Mouse (Mus musculus): Measurements from ENCODE around the gene Tbc1d17. TPM values are rescaled to one million over a fixed set of nuclear protein-coding genes. Genes with fewer than 3 reads are reported as not detected.

The Tbc1d17 gene
- polyA plus RNA-seq, 1 experiment = 151 TPM

DNA sequence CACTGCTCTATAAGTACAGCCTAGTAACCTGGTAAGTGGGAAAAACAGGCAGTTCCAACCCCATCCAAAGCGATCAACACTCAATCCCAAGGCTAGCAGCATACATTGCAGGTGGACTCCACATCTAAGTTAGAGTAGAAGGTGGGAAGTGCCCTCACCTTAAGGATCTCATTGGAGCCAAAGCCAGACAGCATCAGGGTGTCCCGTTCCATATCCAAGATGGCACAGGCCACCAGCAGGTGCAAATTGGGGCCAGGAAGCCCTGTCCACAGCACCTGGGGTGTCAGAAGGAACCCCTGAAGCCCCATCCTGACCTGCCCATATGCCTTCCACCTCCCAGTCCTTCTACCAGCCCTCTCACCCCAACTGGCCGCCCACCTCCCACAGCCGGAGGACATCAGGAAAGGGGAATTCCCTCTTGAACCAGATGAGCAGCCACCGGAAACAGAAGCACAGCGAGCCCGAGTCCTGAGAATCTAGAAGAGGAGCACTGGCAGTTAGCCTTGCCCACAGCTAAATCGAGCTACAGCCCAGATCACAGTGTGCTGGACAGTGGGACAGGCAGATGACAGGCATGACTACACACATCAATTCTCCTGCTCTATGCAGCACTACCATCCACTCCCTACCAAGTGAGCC, 6.9 kb downstream of the Tbc1d17 start:
- Histone ChIP-seq H3K27me3 (ENCODE audit: control insufficient read depth, insufficient read depth, low read length) (peaks cover 2% of the 10 kb centered on the region; the same call in 1 of the 2 replicates), H3K27ac (ENCODE audit: control insufficient read depth, insufficient read depth, low read length) (no peak overlapping the region), H3K4me1 (replicated peaks; ENCODE audit: control insufficient read depth, insufficient read depth, low read length) (peaks cover 11% of the 10 kb centered on the region), H3K36me3 (ENCODE audit: control insufficient read depth, insufficient read depth, low read length) (peaks cover 32% of the 10 kb centered on the region), H3K4me3 (ENCODE audit: control insufficient read depth, insufficient read depth, low read length) (no peak overlapping the region)
- whole genome bisulfite sequencing = 93% methylated on average over 8 of the region's 8 CpGs
- DNase-seq = no peak
- no peak for TF ChIP-seq CTCF (IDR thresholded peaks at IDR 0.05; ENCODE audit: borderline replicate concordance, control insufficient read depth, extremely low read depth, insufficient read depth, low read length, poor library complexity)
- no peak for TF ChIP-seq POLR2A (IDR thresholded peaks at IDR 0.05; ENCODE audit: control insufficient read depth, extremely low read depth, insufficient read depth, low read length, poor library complexity)

DNA sequence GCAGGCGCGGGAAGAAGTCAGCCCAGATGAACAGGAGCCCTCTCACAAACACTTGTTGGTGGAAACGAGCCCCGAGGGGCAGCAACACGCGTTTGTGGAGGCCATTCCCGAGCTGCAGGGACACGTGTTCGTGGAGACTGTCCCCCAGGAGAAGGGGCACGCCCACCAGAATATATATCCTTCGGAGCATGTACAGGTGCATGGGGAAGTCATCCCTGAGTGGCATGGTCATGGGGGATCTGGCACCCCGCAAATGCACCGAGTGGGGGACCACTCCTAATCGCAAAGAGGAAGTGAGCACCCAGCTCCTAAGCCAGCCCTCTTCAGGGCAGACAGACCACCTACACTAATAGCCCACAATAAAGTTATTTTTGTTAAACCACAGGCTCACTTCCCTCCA, 8.5 kb downstream of the Tbc1d17 start:
- peaks cover 2% of the 10 kb centered on the region; the same call in 1 of the 2 replicates for H3K27me3 ChIP-seq (ENCODE audit: control insufficient read depth, insufficient read depth, low read length)
- no peak for DNase-seq
- TF ChIP-seq POLR2A (IDR thresholded peaks at IDR 0.05; ENCODE audit: control insufficient read depth, extremely low read depth, insufficient read depth, low read length, poor library complexity) (no peak), CTCF (IDR thresholded peaks at IDR 0.05; ENCODE audit: borderline replicate concordance, control insufficient read depth, extremely low read depth, insufficient read depth, low read length, poor library complexity) (no peak)
- 25% methylated on average over 14 of the region's 14 CpGs for WGBS
- peaks cover 11% of the 10 kb centered on the region for H3K4me1 ChIP-seq (replicated peaks; ENCODE audit: control insufficient read depth, insufficient read depth, low read length)
- H3K36me3 ChIP-seq (ENCODE audit: control insufficient read depth, insufficient read depth, low read length) = peaks cover 24% of the 10 kb centered on the region
- no peak overlapping the region for H3K4me3 ChIP-seq (ENCODE audit: control insufficient read depth, insufficient read depth, low read length)
- no peak overlapping the region for H3K27ac ChIP-seq (ENCODE audit: control insufficient read depth, insufficient read depth, low read length)

DNA sequence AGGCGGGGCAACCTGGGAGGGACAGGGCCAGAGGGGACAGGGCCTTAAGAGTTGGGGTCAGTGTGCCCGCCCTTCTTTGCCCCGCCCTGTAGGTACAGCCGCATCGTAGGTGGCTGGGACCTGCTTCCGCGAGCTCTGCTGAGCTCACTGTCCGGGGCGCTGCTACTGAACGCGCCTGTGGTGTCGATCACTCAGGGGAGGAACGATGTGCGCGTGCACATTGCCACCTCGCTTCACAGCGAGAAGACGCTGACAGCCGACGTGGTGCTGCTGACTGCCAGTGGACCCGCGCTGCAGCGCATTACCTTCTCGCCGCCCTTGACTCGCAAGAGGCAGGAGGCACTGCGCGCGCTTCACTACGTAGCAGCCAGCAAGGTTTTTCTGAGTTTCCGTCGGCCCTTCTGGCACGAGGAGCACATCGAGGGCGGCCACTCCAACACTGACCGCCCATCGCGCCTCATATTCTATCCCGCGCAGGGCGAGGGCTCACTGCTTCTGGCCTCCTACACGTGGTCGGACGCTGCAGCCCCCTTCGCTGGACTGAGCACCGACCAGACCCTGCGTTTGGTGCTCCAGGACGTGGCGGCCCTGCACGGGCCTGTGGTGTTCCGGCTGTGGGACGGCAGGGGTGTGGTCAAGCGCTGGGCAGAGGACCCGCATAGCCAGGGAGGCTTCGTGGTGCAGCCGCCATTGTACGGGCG, 9.2 kb downstream of the Tbc1d17 start:
- Histone ChIP-seq H3K4me3 (ENCODE audit: control insufficient read depth, insufficient read depth, low read length) (peak overlapping the region; percentile 0), H3K4me1 (replicated peaks; ENCODE audit: control insufficient read depth, insufficient read depth, low read length) (peaks cover 11% of the 10 kb centered on the region), H3K27me3 (ENCODE audit: control insufficient read depth, insufficient read depth, low read length) (peaks cover 2% of the 10 kb centered on the region; the same call in 1 of the 2 replicates), H3K27ac (ENCODE audit: control insufficient read depth, insufficient read depth, low read length) (no peak overlapping the region), H3K36me3 (ENCODE audit: control insufficient read depth, insufficient read depth, low read length) (peaks cover 23% of the 10 kb centered on the region)
- no peak for TF ChIP-seq CTCF (IDR thresholded peaks at IDR 0.05; ENCODE audit: borderline replicate concordance, control insufficient read depth, extremely low read depth, insufficient read depth, low read length, poor library complexity)
- TF ChIP-seq POLR2A (IDR thresholded peaks at IDR 0.05; ENCODE audit: control insufficient read depth, extremely low read depth, insufficient read depth, low read length, poor library complexity) = no peak
- peak; percentile 41 for DNase-seq
- 7% methylated on average over 58 of the region's 58 CpGs for WGBS

DNA sequence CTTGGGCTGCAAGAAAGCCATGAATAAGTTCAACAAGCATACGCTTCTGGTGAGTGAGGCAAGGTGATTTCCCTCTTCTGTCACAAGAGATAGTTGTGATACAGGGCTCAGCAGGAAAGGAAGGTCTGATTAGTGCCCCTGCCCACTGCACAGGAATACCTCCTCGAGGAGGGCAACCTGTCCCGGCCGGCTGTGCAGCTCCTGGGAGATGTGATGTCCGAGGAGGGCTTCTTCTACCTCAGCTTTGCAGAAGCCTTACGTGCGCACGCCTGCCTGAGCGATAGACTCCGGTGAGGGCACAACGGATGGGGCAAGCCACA, 9.7 kb downstream of the Tbc1d17 start:
- peaks cover 11% of the 10 kb centered on the region for H3K4me1 ChIP-seq (replicated peaks; ENCODE audit: control insufficient read depth, insufficient read depth, low read length)
- 19% methylated on average over 11 of the region's 11 CpGs for WGBS
- DNase-seq = no peak
- TF ChIP-seq CTCF (IDR thresholded peaks at IDR 0.05; ENCODE audit: borderline replicate concordance, control insufficient read depth, extremely low read depth, insufficient read depth, low read length, poor library complexity) (no peak), POLR2A (IDR thresholded peaks at IDR 0.05; ENCODE audit: control insufficient read depth, extremely low read depth, insufficient read depth, low read length, poor library complexity) (no peak)
- no peak overlapping the region for H3K27ac ChIP-seq (ENCODE audit: control insufficient read depth, insufficient read depth, low read length)
- H3K27me3 ChIP-seq (ENCODE audit: control insufficient read depth, insufficient read depth, low read length) = peaks cover 2% of the 10 kb centered on the region; the same call in 1 of the 2 replicates
- H3K4me3 ChIP-seq (ENCODE audit: control insufficient read depth, insufficient read depth, low read length) = peak overlapping the region; percentile 0; the same call in 1 of the 2 replicates
- H3K36me3 ChIP-seq (ENCODE audit: control insufficient read depth, insufficient read depth, low read length) = peaks cover 21% of the 10 kb centered on the region

DNA sequence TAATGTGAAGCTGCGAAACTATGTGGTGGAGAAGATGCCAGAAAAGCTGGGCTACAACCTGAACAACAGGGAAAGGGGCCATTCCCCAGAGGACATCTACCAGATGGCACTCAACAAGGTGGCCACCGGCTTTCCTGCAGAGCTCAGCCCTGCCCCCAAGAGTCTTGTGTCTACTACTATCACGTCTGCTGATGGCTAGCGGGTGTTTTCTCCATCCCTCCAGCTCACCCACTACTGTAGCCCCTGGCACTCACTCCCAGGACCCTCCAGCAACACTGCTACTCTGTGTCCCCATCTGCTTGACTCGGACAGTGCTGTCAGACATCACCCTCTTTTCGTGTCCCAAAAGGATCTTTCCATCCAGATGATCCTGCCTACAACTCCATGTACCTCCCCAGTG, 10.8 kb downstream of the Tbc1d17 start:
- no peak overlapping the region for H3K27ac ChIP-seq (ENCODE audit: control insufficient read depth, insufficient read depth, low read length)
- H3K36me3 ChIP-seq (ENCODE audit: control insufficient read depth, insufficient read depth, low read length) = peaks cover 14% of the 10 kb centered on the region
- H3K4me1 ChIP-seq (replicated peaks; ENCODE audit: control insufficient read depth, insufficient read depth, low read length) = peaks cover 11% of the 10 kb centered on the region
- TF ChIP-seq POLR2A (IDR thresholded peaks at IDR 0.05; ENCODE audit: control insufficient read depth, extremely low read depth, insufficient read depth, low read length, poor library complexity) (no peak), CTCF (IDR thresholded peaks at IDR 0.05; ENCODE audit: borderline replicate concordance, control insufficient read depth, extremely low read depth, insufficient read depth, low read length, poor library complexity) (no peak)
- peaks cover 2% of the 10 kb centered on the region; the same call in 1 of the 2 replicates for H3K27me3 ChIP-seq (ENCODE audit: control insufficient read depth, insufficient read depth, low read length)
- WGBS = 97% methylated on average over 6 of the region's 6 CpGs
- no peak for DNase-seq
- H3K4me3 ChIP-seq (ENCODE audit: control insufficient read depth, insufficient read depth, low read length) = no peak overlapping the region

DNA sequence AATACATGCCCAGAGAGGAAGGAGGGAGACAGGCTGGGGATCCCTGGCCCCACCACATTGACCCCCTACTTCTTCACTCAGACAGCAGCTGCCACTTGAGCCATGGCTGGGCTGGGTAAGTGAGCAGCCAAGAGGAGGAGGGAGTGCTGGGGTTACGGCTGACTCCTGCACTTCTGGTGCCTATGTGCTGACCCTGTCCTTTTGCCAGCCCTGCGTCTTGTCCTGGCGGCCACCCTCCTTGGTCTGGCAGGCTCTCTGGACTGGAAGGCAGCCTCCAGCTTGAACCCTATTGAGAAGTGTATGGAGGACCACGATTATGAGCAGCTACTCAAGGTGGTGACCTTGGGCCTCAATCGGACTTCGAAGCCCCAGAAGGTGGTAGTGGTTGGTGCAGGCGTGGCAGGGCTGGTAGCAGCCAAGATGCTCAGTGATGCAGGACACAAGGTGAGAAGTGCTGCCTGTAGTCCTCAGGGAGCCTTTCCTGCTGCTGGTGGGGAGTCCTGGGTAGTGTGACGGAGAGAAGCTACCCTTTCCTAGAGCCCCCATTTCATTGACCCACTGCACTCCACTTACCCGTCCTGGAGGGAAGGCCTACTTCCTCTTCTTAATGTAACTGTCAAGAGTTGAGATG, 12.3 kb downstream of the Tbc1d17 start:
- peaks cover 11% of the 10 kb centered on the region for H3K4me1 ChIP-seq (replicated peaks; ENCODE audit: control insufficient read depth, insufficient read depth, low read length)
- no peak overlapping the region for H3K27ac ChIP-seq (ENCODE audit: control insufficient read depth, insufficient read depth, low read length)
- H3K36me3 ChIP-seq (ENCODE audit: control insufficient read depth, insufficient read depth, low read length) = peaks cover 3% of the 10 kb centered on the region
- DNase-seq = no peak
- 90% methylated on average over 9 of the region's 9 CpGs for WGBS
- H3K4me3 ChIP-seq (ENCODE audit: control insufficient read depth, insufficient read depth, low read length) = peak overlapping the region; percentile 19; the same call in 1 of the 2 replicates
- TF ChIP-seq POLR2A (IDR thresholded peaks at IDR 0.05; ENCODE audit: control insufficient read depth, extremely low read depth, insufficient read depth, low read length, poor library complexity) (no peak), CTCF (IDR thresholded peaks at IDR 0.05; ENCODE audit: borderline replicate concordance, control insufficient read depth, extremely low read depth, insufficient read depth, low read length, poor library complexity) (no peak)
- peaks cover 2% of the 10 kb centered on the region; the same call in 1 of the 2 replicates for H3K27me3 ChIP-seq (ENCODE audit: control insufficient read depth, insufficient read depth, low read length)
